Mouse (Mus musculus): ENCODE data around the gene Hpgd.

DNA sequence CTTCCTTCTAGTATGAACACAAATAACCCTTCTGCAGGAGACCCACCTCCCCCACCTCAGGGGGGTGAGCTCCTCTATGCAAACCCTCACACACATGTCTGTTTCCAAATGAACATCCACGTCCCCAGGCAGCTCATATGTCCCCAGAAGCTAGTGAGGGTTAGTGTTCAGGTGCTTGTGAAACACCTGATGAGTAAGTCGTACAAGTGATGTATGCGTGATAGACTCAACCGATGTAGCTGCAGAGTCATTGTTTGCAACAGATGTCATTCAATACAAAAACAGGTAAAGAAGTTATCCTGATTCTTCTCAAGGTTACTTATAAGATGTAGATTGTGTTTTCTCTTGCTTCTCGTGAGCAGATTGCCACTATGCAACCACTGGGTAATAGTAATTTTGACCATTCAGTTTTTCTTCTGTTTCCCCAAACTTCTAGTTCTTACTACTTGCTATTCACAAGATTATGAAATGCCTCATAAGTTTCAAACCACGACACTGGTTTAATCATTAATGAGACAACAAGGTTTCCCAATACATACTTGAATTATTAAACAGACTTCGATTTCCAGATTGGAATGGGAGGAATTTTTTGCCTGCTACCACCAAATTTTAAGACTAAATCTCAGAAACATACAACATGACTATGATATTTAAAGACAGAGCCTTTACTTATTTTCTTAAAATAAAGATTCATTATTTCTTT lies 6.9 kb upstream of the Hpgd start:
- TF ChIP-seq POLR2A (IDR thresholded peaks at IDR 0.05; ENCODE audit: control insufficient read depth, low read depth, low read length) (no peak), CTCF (IDR thresholded peaks at IDR 0.05; ENCODE audit: control insufficient read depth, insufficient read depth, insufficient replicate concordance, low read depth, low read length) (no peak)
